Mouse (Mus musculus) left cerebral cortex, postnatal 36 days (tissue): ENCODE results near the gene Bex1. TPM values are rescaled to one million over a fixed set of nuclear protein-coding genes. Genes with fewer than 3 reads are reported as not detected.
"Not testable (repeated sequence)": the region's sequence is repeated elsewhere in the genome, so short reads cannot be mapped to it uniquely, and the experiment has no call there.

Experiments
- DNase-seq, 2 experiments: peaks; one replicate each; pipeline ENCODE4 v3.0.0; 2021 to 2022; ENCODE audit warnings: low spot score in 2 of 2, mixed read lengths in 1 of 2
- intact Hi-C: fragments of 180-260 bp; cut with DNase I; formaldehyde crosslinking; loops from one replicate; pipeline ENCODE4 v1.15.1; 2025
- total RNA-seq, 2 experiments: library from RNA; stranded (reverse); gene quantifications; 2 replicates each; pipeline ENCODE4 v1.2.3; 2021

Bex1 gene
- total RNA-seq: 10 to 100 TPM; 83.6 to 87.9 TPM

DNA sequence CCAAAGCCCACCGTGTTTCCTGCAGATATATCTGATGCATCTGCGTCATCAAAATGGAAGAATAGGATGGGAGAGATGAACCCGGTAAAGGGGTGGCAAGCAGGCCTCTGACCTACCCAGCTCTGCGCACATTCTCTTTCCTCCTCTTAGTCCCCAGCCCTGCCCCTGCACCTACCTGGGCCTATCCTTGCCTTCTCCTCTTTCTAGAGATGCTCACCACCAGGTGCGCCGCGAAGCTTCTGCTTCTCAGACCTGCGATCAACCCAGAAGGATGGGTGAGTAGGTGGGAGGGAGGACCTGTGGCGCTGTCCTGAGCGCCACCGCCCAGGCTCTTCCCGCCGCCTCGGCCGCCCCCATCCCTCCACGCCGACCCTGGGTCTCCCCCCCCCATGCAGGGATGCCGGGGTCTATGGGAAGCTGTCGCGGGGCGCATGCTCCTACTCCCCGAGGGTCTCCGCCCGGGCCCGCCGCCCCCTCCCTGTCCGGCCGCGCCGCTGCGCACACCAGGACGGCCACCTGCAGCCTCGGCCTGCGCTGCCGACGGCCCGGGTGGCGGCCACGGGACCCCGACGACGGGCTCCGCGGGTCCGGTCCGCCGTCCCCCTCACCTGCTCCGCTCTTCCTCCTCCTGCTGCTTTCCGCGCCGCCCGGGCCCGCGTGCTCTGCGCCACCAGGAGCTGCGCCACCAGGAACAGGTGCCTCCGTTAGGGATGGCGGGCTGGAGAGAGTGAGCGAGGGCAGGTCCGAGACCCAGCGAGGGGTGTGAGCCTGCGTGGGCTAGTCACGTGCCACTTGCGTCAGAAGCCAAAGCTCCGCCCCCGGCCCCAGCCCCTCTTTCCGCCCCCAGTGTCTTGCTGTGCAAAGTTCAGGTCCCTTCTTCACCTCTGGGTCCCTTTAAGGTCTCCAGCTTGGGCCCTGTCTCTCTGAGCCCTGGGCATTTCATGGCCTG, at the start of gene Bex1, which contains the start of gene Tceal7:
Bex1 (minus strand) TSS at position 785 of the 949 bp plus-strand sequence.
Tceal7 (plus strand) TSS at position 51 of the 949 bp plus-strand sequence.
- DNase-seq, intact Hi-C loops: not testable (repeated sequence)

DNA sequence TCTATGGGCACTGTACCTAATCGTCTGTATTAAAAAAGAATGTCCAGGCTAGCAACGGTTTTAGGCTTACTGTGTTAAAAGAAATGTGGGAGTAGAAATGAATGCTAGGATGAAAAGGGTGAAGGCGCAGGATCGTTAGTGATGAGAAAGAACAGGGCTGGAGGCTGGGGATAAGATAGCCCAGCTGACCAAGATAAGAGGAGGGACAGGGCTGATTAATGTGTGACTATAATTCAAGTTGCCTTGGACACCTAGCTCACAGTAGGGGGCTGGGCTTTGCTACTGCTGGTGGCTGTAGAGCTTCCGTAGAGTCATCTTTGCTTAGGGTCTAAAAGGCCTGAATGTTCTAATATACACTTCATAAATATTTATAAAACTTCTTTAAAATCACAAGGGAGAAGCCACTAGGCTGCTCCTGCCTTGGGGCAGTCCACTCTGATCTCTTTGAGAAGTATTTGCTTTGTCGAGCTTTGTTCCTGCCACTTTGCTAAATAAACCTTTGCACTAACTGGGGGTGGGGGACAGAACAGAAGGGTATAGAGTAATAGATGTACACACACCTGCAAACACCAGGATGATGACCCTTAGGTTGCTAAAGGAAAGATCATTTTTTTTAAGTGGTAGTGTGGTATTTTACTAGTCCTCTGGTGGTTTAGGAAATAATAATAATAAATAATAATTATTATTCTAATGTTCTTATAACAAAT, 36.9 kb upstream of the Bex1 start:
- no peak for DNase-seq
- intact Hi-C loops: no loop called here

DNA sequence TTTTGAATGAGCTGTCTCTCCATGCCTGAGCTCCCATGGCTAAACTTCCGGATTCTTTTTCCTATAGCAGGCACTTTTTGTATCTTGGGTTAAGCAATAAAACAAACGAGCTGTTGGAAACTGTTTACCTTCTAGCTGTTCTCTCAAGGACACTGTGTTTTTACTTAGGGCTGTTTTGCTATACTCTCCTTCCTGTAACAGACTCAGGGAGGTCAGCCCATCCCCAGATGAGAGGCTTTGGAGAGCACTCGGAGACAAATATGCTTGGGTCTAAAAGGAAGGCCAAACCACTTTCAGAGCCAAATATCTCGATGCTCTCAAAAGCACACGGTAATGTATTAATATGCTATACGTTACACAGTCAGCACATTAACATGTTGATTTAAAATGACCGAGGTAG, 34.4 kb upstream of the Bex1 start:
- intact Hi-C loops: no loop called here
- DNase-seq: no peak

DNA sequence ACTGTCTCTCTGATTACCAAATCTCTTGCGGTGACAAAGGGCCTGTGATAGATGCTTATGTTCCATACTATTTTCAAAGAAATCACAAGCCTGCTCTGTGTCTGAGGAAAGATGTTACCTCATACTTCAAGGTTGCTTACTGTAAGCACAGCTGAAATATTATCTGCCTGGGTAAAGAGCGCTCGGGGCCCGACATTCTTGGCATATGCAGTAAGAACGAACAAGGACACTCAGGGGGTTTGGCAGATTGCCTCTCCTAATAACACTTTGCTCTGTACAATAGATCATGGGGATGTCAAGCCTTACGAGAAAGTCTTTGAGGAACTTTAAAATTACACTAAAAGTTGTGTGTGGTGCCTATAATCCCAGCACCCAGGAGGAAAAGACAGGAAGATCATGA, 33.5 kb upstream of the Bex1 start:
- intact Hi-C loops: no loop called here
- no peak for DNase-seq

DNA sequence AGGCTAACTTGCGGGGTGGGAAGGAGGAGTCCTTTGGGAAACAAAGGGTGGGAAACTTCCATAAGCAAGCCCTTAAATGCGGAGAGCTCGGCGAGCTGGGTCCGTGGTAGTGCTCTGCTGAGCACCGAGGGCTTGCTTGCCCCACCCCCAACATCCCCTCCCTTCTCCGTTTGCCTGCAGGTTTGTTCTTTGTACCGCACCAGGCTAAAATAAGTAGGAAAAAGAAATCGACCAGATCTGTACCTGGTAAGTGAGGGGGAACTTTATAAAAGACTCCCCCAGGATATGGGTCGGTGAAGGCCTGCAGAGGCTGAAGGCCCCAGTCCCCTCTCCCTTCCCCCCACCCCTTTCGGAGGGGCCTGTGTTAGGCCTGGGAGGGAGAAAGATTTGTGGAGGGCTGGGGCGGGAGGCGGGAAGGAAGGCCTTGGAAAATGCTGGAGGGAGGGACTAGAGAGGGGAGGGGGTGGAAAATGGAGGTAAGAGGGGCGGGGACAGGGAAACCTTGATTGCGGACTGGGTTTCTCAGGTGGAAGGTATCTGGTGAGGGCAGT, 30.3 kb upstream of the Bex1 start:
- peak in 1 of 2 experiments; percentile 11 for DNase-seq
- intact Hi-C loops: no loop called here

DNA sequence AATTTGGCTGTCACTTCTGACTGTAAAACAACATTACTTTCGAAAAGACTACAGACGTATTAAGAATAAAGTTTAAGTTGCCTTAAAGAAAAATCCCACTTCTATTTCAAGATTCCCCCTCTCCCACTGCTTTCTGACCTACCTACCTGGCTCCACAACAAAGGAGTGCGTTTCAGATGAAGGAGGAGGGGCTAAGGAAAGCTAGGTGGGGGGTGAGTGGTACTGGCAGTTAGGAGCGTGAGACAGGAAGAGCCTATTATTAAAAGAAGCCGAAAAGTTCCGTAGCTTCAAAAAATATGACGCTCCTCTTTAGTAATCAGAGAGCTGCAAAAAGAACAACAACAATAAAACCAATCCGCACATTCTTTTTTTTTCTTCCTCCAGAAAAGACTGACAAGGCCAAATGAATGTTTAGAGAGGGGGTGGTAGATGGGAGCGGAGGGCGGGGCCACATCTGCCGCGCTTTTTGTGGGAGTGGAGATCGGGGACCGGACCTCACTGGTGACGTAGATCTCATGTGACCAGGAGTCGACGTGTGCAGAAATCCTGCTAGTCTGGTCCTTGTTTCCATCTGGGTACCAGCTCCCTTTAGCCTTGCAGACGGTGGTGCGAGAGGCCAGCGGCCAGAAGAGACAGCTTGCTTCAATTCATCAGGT, 29.4 kb upstream of the Bex1 start, which contains the start of gene Tceal9:
Tceal9 (plus strand) TSS at position 506 of the 656 bp plus-strand sequence.
- intact Hi-C loops: no loop called here
- DNase-seq: peak; percentile 48 to 59

DNA sequence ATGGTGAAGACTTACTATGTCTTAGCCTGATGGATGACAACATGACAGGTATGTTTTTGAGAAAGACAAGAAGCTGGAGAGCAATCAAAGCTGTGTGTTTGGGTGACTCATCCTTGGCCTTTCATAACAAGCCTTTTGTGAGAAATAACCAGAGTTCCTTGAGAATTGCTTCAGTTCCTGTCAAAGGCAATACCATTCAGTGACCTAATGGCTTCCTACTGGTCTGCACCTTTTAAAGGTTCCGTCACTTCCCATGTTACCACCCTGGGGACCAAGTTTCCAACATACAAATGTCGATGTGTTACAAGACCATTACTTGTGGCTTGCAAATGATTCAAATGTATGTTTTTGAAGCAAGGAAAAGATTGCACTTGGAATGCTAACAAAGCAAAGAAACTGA, 27.9 kb upstream of the Bex1 start:
- no peak for DNase-seq
- intact Hi-C loops: no loop called here

DNA sequence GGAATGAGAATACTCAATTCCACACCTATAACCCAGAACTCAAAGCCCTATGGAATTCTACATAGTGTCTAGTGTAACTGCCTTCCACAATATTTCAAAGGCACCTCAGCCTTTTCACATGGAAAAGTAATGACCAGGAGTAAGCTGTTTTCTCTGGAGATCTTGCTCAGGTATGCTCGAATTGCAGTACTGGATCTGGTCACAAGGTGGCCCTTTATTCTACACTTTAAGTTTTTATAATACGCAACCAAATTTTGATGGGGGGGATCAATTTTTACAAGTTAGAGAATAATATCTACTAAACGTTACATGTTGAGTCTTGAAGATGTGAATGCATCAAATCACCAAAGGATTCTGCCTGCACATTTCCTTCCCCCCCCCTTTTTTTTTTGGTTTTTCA, 22.8 kb upstream of the Bex1 start:
- intact Hi-C loops: loop anchor here (1.0 to 5.0 kb wide), 2 partner anchors 66 to 84 kb away; no protein-coding TSS in a partner anchor
- peak in 1 of 2 experiments; percentile 18 for DNase-seq

DNA sequence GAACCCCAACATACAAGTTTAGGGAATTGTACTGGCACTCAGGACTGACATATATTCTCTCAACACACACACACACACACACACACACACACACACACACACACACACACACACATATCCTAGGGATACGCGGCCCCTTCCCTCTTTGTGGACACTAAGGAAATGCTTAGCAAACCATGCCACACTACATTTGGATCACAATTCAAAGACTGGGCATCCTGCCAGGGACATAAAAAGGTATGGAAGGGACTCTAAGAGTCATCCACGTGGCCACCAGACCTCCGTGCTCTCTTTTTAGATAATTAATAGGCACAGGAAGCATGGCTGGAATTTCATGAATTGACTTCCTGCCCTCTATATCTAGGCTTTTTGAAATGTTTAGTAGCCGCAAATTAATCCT, 12.5 kb upstream of the Bex1 start:
- intact Hi-C loops: no loop called here
- DNase-seq: no peak

DNA sequence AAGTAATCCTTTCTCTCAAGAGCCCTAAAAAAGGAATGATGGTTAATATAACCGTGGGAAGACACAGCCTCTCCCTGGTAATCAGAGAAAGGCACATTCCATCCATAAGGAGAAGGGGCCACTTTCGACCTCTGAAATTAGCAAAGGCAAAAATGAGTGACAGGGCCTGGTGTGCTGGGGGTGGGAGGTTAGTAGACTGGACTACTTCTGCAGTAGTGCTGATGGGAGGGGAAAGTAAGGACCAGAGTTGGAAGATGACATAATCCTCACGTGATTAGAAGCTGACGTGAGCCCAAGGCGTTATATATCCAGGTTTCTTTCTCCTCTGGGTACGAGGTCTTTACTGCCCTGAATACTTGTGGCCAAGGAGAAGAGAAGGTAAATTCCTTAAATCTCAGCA, 8.4 kb upstream of the Bex1 start:
- intact Hi-C loops: no loop called here
- DNase-seq: no peak

DNA sequence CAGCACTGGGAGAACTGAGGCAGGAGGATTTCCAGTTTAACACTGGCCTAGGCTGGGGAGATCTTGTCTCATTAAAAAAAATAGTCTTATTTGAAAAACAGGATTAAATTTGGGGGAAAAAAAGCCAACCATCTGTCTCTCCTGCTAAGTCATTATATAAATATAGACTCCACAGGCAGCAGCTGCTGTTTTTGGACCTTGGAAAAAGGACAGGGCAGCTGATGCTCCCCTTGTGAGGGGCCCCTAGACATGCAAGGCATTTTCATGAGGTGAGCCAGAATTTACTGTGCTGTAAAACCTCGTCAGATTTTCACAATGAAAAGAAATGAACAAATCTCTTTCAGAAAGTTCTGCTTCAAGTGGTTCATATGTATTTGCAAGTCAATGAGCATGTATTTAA, 990 bp upstream of the Bex1 start:
- intact Hi-C loops: no loop called here
- no peak for DNase-seq

DNA sequence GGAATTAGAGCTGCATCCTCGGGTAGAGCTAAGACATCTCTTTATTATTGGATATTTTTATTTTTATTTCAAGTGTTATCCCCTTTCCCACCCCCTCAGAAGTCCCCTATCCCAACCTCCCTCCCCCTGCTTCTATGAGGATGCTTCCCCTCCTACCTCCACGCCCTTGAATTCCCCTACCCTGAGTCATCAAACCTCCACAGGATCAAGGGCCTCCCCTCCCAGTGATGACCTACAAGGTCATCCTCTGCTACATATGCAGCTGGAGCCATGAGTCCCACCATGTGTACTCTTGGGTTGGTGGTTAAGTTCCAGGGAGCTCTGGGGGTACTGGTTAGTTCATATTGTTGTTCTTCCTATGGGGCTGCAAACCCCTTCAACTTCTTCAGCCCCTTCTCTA, 1.9 kb downstream of the Bex1 start:
- no peak for DNase-seq
- intact Hi-C loops: no loop called here

DNA sequence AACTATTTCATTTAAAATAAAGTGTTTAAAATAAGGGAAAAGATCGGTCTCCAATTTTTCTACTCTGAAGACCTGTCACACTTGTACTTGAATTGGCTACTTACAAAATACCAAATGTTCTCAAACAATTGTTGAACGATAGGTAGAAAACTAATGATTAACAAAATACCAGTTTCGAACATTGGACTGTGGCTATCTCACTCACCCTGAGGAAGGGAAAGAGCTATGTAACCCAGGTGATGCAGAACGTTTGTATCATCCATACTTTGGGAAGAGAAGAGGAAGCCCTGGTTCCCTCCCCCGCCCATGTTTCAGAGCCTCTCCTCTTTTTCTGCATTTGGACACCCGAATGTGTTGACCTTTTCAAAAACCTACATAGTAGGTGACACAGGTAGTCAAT, 10.9 kb downstream of the Bex1 start:
- DNase-seq: no peak
- intact Hi-C loops: no loop called here

DNA sequence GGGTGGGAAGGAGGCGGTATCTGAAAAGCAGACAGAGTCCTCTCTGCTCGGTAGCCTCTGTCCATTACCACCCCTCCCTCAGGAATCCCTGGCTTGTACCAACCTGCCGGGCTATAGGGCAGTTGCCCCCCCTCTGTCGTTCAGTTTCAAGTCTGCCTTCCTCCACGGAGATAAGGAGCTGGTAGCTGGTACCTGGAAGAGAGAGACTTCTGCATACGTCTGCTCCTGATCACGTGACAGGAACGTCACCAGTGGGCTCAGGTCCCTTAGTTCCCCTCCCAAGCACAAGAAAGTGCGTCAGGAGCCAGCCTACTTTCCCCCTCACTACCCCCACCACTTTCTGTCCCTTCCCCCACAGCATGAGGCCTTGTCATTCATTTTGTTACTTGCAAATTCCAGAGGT, 11.6 kb downstream of the Bex1 start, which contains the start of gene Tceal5:
Tceal5 (minus strand) TSS at position 213 of the 403 bp plus-strand sequence.
- intact Hi-C loops: no loop called here

DNA sequence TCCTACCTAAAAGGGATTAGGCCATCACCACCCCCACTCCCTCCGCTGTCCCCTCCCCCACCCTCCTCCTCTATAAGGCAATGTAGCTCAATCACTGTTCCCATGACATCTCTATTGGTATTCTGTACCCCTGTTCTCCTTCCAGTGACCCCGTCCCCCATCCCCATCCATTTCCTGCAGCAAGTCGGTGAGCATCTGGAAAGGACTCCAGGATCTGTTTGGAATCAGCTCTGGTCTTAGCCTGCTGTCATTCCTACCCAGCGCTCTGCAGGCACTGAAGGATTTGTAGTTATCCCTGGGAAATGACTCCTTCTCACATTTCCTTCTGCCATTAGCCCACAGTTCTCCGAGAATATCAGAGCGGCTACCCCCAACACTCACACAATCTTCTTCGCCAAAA, 12.1 kb downstream of the Bex1 start:
- no peak for DNase-seq
- intact Hi-C loops: no loop called here

More for the DNA sequence above, 11.6 kb downstream of the Bex1 start, which contains the start of gene Tceal5:
- peak; percentile 58 to 68 for DNase-seq

DNA sequence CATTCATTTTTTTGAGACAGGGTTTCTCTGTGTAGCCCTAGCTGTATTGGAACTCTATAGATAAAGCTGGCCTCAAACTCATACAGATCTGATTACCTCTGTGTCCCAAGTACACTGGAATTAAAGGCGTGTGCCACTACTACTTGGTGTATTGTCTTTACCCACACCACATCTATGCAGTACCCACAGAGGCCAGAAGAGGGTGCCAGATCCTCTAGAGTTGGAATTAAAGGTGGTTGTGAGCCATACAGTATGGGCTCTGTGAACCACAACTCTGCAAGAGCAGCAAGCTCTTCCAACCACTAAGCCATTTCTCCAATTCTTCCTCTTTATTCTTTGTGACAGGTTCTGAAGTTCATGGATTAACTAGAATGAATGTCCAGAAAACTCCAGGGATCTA, 18.4 kb downstream of the Bex1 start:
- no peak for DNase-seq
- intact Hi-C loops: no loop called here

DNA sequence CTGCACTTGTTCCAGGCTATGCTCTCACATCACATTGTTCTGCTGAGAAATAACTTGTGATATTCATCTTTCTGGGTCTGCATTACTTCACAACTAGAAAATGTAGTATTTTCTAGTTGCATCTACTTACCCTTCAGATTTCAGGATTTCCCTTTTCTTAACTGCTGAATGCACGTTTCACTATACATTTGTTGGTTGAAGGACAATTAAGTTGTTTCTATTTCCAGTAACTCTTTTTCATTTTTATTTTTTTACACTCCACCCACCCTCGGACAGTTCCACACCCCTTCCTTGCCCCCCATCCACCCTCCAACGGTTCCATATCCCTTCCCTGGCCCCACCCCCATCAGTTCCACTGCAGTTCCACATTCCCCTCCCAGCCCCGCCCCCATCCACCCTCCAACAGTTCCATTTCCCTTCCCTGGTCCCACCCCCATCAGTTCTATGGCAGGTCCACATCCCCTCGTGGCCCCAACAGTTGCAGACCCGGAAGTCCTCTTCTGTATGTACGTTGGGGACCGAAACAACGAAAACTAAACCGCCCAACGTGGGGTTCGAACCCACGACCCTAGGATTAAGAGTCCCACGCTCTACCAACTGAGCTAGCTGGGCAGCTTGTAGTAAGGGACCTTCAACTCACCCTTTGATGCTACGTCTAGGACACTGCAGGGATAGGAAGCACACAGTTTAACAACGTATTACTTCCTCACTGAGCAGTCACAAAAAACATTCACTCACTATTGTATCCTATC, 19.9 kb downstream of the Bex1 start:
- intact Hi-C loops: no loop called here
- no peak for DNase-seq

DNA sequence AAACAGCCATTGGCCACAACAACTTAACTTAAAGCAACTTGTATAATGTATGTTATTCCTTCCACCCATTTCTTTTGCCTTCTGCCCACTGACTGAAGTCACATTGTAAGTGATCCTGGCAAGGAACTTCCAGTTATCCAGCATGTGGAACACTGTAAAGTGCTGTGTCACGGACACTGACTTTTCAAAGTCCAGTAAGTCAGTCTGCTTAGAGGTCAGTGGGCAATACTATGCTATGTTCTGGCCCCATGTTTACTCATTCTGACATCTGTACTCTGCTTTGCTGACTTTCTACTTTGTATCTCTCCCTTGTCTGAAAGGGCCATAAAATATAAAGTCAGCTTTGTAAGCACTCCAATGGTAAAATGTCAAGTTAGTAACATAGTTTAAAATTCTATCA, 32.2 kb downstream of the Bex1 start:
- intact Hi-C loops: no loop called here
- DNase-seq: no peak
